Mouse (Mus musculus) frontal cortex, postnatal 14 days (tissue): ENCODE data around the gene Slc1a7.

Experiments
- DNase-seq, 2 experiments: peaks; one replicate each; pipeline ENCODE4 v3.0.0; 2022; ENCODE audit warnings: low spot score in 2 of 2

Gene Slc1a7

GRCm38 (mm10) chr4:108014466-108014865 lies 46.3 kb downstream of the Slc1a7 start:
- no peak for DNase-seq

- DNase-seq = no peak
These were observed 47.1 kb downstream of the Slc1a7 start for GRCm38 (mm10) chr4:108015067-108015765.

- no peak for DNase-seq
These were observed 48.2 kb downstream of the Slc1a7 start for GRCm38 (mm10) chr4:108016321-108016720.

- DNase-seq = no peak
These were observed 49.7 kb downstream of the Slc1a7 start for GRCm38 (mm10) chr4:108017839-108018238.

GRCm38 (mm10) chr4:108018241-108018923 lies 50.2 kb downstream of the Slc1a7 start:
- no peak for DNase-seq

GRCm38 (mm10) chr4:108018961-108019921 lies 51.1 kb downstream of the Slc1a7 start:
- no peak for DNase-seq

- DNase-seq = no peak
These were observed 52.0 kb downstream of the Slc1a7 start for GRCm38 (mm10) chr4:108020178-108020577.

GRCm38 (mm10) chr4:108023186-108023585 lies 55.1 kb downstream of the Slc1a7 start:
- no peak for DNase-seq

GRCm38 (mm10) chr4:108024641-108025040 lies 56.5 kb downstream of the Slc1a7 start:
- DNase-seq = no peak

GRCm38 (mm10) chr4:108025269-108025668 lies 57.1 kb downstream of the Slc1a7 start:
- DNase-seq = no peak

GRCm38 (mm10) chr4:108026193-108026592 lies 58.1 kb downstream of the Slc1a7 start:
- DNase-seq = no peak

- DNase-seq = no peak
These were observed 62.9 kb downstream of the Slc1a7 start for GRCm38 (mm10) chr4:108030888-108031501.

GRCm38 (mm10) chr4:108031502-108032351 lies 63.6 kb downstream of the Slc1a7 start:
- no peak for DNase-seq

- DNase-seq = no peak
These were observed 64.3 kb downstream of the Slc1a7 start for GRCm38 (mm10) chr4:108032352-108032849.

- no peak for DNase-seq
These were observed 65.1 kb downstream of the Slc1a7 start for GRCm38 (mm10) chr4:108033041-108033764.

GRCm38 (mm10) chr4:108037027-108037426 lies 68.9 kb downstream of the Slc1a7 start:
- DNase-seq = no peak

GRCm38 (mm10) chr4:108045136-108046107 lies 77.3 kb downstream of the Slc1a7 start:
- DNase-seq = no peak

- DNase-seq = no peak
These were observed 78.0 kb downstream of the Slc1a7 start for GRCm38 (mm10) chr4:108046136-108046535.
